Mouse (Mus musculus) T-helper 1 cell (primary cell): Measurements from ENCODE around the gene Gm45521.

Experiments
- in situ Hi-C: fragments of 300-600 bp; cut with MboI, MseI; formaldehyde crosslinking; loops from one replicate; pipeline ENCODE4 v1.15.1; 2025; ENCODE audit warnings: high pct_unique_total_duplicates

Gene Gm45521

GRCm38 (mm10) chr14:7957049-7957448, at the start of gene Gm45521:
Gene Gm45521, plus strand, starts transcription at chr14:7957288.
- in situ Hi-C loops, result no loop called here

GRCm38 (mm10) chr14:7909472-7909871, 47.6 kb upstream of the Gm45521 start:
- in situ Hi-C loops, result no loop called here

GRCm38 (mm10) chr14:7913842-7914241, 43.2 kb upstream of the Gm45521 start:
- in situ Hi-C loops, result no loop called here

- in situ Hi-C loops, result no loop called here
These were observed 42.6 kb upstream of the Gm45521 start for GRCm38 (mm10) chr14:7914461-7914860.

GRCm38 (mm10) chr14:7918150-7918991, 38.7 kb upstream of the Gm45521 start:
- in situ Hi-C loops, result no loop called here

- in situ Hi-C loops, result no loop called here
These were observed 37.8 kb upstream of the Gm45521 start for GRCm38 (mm10) chr14:7919309-7919708.

GRCm38 (mm10) chr14:7919921-7920320, 37.2 kb upstream of the Gm45521 start:
- in situ Hi-C loops, result no loop called here

GRCm38 (mm10) chr14:7921459-7921858, 35.6 kb upstream of the Gm45521 start:
- in situ Hi-C loops, result no loop called here

- in situ Hi-C loops, result no loop called here
These were observed 33.5 kb upstream of the Gm45521 start for GRCm38 (mm10) chr14:7923635-7924034.

GRCm38 (mm10) chr14:7928362-7928761, 28.7 kb upstream of the Gm45521 start:
- in situ Hi-C loops, result no loop called here

- in situ Hi-C loops, result no loop called here
These were observed 28.1 kb upstream of the Gm45521 start for GRCm38 (mm10) chr14:7929029-7929428.

- in situ Hi-C loops, result no loop called here
These were observed 24.9 kb upstream of the Gm45521 start for GRCm38 (mm10) chr14:7932151-7932550.

- in situ Hi-C loops, result no loop called here
These were observed 22.9 kb upstream of the Gm45521 start for GRCm38 (mm10) chr14:7934166-7934565.

- in situ Hi-C loops, result no loop called here
These were observed 19.9 kb upstream of the Gm45521 start for GRCm38 (mm10) chr14:7937052-7937630.

- in situ Hi-C loops, result no loop called here
These were observed 18.0 kb upstream of the Gm45521 start for GRCm38 (mm10) chr14:7938809-7939784.

- in situ Hi-C loops, result no loop called here
These were observed 15.7 kb upstream of the Gm45521 start for GRCm38 (mm10) chr14:7941413-7941812.

- in situ Hi-C loops, result no loop called here
These were observed 13.8 kb upstream of the Gm45521 start for GRCm38 (mm10) chr14:7943101-7943800.

GRCm38 (mm10) chr14:7943801-7944135, 13.3 kb upstream of the Gm45521 start:
- in situ Hi-C loops, result no loop called here

- in situ Hi-C loops, result no loop called here
These were observed 12.6 kb upstream of the Gm45521 start for GRCm38 (mm10) chr14:7944349-7945039.

GRCm38 (mm10) chr14:7945261-7945660, 11.8 kb upstream of the Gm45521 start:
- in situ Hi-C loops, result no loop called here

GRCm38 (mm10) chr14:7951234-7951633, 5.9 kb upstream of the Gm45521 start:
- in situ Hi-C loops, result no loop called here
